Mouse (Mus musculus) forebrain, embryonic 15.5 days (tissue): Measurements from ENCODE around the gene Igf1. TPM values are rescaled to one million over a fixed set of nuclear protein-coding genes. Genes with fewer than 3 reads are reported as not detected.

Experiments
- ATAC-seq: fragments of 200-750 bp; cut with Nextera tagmentation; replicated peaks from 2 replicates; pipeline ENCODE4 v1.8.0; 2017; ENCODE audit warnings: mild to moderate bottlenecking, moderate TSS enrichment, moderate library complexity
- H3K27ac ChIP-seq: fragments of 300-500 bp; sonication (generic); replicated peaks from 2 replicates; pipeline ENCODE4 v1.5.1; 2015; ENCODE audit warnings: mild to moderate bottlenecking, inconsistent platforms
- H3K27me3 ChIP-seq: fragments of 300-500 bp; sonication (generic); 2 replicates; pipeline ENCODE4 v1.6.1; 2015; ENCODE audit warnings: inconsistent platforms
- H3K36me3 ChIP-seq: fragments of 300-500 bp; sonication (generic); 2 replicates; pipeline ENCODE4 v1.6.1; 2015; ENCODE audit warnings: mild to moderate bottlenecking, inconsistent platforms
- H3K4me1 ChIP-seq: fragments of 300-500 bp; sonication (generic); 2 replicates; pipeline ENCODE4 v1.6.1; 2015; ENCODE audit warnings: inconsistent platforms
- H3K4me2 ChIP-seq: fragments of 300-500 bp; sonication (generic); replicated peaks from 2 replicates; pipeline ENCODE4 v1.6.1; 2015; ENCODE audit warnings: mild to moderate bottlenecking, inconsistent platforms
- H3K4me3 ChIP-seq: fragments of 300-500 bp; sonication (generic); 2 replicates; pipeline ENCODE4 v1.5.1; 2015; ENCODE audit warnings: mild to moderate bottlenecking, inconsistent platforms
- H3K9ac ChIP-seq: fragments of 300-500 bp; sonication (generic); replicated peaks from 2 replicates; pipeline ENCODE4 v1.6.1; 2015; ENCODE audit warnings: mild to moderate bottlenecking, inconsistent platforms
- H3K9me3 ChIP-seq: fragments of 300-500 bp; sonication (generic); 2 replicates; pipeline ENCODE4 v1.6.1; 2016; ENCODE audit warnings: inconsistent platforms
- WGBS: fragments of 180-500 bp; shearing (Covaris S2); methylation state at CpG from one replicate; pipeline ENCODE4 v1.1.7; 2015; ENCODE audit warnings: mixed read lengths; 5-methylcytosine and 5-hydroxymethylcytosine counted together
- polyA plus RNA-seq: library from polyadenylated mRNA; unstranded; fragments of >200 nt; fragmentation: Nextera tagmentation; extraction: Ambion mirVana; gene quantifications from 2 replicates; pipeline ENCODE4 v1.2.1, GENCODE M21; 2015

Gene Igf1
- polyA plus RNA-seq, 1 experiment from 2014 or later, result 3.8 TPM

DNA sequence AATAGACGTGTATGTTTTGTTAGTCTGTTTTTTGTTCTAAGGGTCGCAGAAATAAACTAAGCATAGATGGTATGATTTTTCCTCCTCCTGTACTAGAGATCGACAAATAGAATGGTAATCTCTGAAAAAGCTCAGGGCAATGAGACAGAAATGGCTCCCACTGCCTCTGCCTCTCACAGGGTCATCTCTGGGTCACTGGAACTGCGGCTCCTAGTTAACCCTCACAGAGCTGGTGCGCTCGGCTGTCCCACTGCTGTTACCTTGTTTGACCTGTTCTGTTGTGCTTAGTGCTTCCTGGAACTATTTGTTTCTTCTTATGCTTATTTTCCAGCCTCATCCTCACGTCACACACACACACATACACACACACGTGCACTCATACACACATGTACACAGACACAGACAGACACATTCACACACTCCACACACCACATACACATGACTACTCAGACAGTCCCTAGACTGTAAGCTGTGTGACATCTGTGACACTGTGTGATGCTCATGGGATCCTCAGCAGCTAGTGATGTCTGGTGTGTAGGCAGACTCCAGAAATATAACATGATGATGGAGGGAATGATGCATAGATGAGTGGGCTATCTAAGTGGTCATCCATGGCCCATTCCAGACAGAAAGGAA, 13.0 kb upstream of the Igf1 start:
- no peaks in the 10 kb centered on the region for H3K4me1 ChIP-seq
- H3K4me2 ChIP-seq, result no peak overlapping the region
- ATAC-seq, result no peak
- H3K4me3 ChIP-seq, result no peak overlapping the region
- H3K27ac ChIP-seq, result no peak overlapping the region
- H3K9ac ChIP-seq, result no peak overlapping the region
- H3K27me3 ChIP-seq, result no peaks in the 10 kb centered on the region
- H3K36me3 ChIP-seq, result no peaks in the 10 kb centered on the region
- 52% methylated on average over 8 of the region's 8 CpGs for WGBS
- H3K9me3 ChIP-seq, result no peaks in the 10 kb centered on the region

DNA sequence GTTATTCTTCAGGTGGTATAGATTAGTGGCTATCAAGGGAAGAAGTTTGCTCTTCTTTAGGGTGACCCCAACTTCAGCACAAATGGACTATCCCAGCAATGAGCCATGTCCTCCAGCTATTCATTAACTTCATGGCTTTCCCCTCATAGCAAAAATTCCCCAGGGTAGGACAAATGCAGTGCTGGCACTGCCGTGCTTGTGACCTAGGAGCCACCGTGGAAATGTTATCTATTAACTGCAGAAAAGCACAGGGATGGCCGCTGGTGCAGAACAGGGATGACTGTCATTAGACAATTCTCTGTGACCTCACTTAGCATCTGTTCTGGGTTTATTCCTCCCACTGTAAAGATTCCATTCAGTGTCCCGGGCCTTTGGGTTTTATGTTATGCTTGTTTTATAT, 10.2 kb upstream of the Igf1 start:
- H3K9me3 ChIP-seq, result no peaks in the 10 kb centered on the region
- H3K27ac ChIP-seq, result no peak overlapping the region
- no peaks in the 10 kb centered on the region for H3K4me1 ChIP-seq
- 81% methylated on average over 4 of the region's 4 CpGs for WGBS
- no peak overlapping the region for H3K4me3 ChIP-seq
- no peak overlapping the region for H3K9ac ChIP-seq
- ATAC-seq, result no peak
- H3K27me3 ChIP-seq, result no peaks in the 10 kb centered on the region
- no peaks in the 10 kb centered on the region for H3K36me3 ChIP-seq
- H3K4me2 ChIP-seq, result no peak overlapping the region

DNA sequence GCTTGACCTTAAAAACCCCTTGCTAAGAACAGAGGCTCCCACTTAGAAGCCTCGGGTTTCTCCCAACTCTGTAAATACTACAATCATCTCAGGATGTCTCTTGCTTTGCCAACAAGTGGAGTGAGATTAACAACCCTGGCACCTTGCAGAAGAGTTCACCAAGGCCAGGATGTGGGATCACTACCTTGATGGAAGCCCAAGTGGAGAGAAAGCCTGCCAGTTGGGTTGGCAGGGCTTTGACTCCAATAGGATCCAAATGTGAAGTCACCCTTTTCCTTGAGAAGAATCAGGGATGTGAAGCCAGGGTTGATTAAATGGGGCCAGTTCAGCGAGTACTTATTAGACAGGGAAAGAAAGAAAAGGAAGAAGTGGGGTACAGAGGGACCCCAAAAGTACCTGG, 9.6 kb upstream of the Igf1 start:
- H3K27me3 ChIP-seq, result no peaks in the 10 kb centered on the region
- 68% methylated on average over 2 of the region's 2 CpGs for WGBS
- no peaks in the 10 kb centered on the region for H3K36me3 ChIP-seq
- no peaks in the 10 kb centered on the region for H3K9me3 ChIP-seq
- H3K4me2 ChIP-seq, result no peak overlapping the region
- H3K4me3 ChIP-seq, result no peak overlapping the region
- no peak overlapping the region for H3K9ac ChIP-seq
- no peak for ATAC-seq
- H3K27ac ChIP-seq, result no peak overlapping the region
- no peaks in the 10 kb centered on the region for H3K4me1 ChIP-seq

GRCm38 (mm10) chr10:87851492-87851891, 6.6 kb upstream of the Igf1 start:
- H3K36me3 ChIP-seq, result no peaks in the 10 kb centered on the region
- no peak overlapping the region for H3K27ac ChIP-seq
- no peak for ATAC-seq
- H3K4me1 ChIP-seq, result no peaks in the 10 kb centered on the region
- H3K4me2 ChIP-seq, result no peak overlapping the region
- no peak overlapping the region for H3K4me3 ChIP-seq
- H3K27me3 ChIP-seq, result no peaks in the 10 kb centered on the region; the same call in 1 of the 2 replicates
- WGBS, result 49% methylated on average over 3 of the region's 3 CpGs
- H3K9ac ChIP-seq, result no peak overlapping the region
- H3K9me3 ChIP-seq, result no peaks in the 10 kb centered on the region

DNA sequence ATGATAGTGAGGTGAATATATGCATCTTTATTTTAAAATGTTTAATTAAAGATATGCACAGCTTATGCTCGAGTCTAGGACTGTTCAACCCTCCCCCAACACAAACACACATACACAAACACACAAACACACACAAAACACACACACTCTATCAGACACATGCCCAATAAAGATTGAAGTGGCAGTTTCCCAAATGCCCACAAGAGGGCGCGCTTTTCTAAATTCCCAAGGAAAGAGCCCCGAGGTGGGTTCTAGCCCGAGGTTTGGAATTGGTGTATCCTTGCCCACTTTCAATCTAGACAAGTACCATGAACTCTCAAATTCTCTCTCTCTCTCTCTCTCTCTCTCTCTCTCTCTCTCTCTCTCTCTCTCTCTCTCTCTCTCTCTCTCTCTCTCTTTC, 3.7 kb upstream of the Igf1 start:
- H3K36me3 ChIP-seq, result no peaks in the 10 kb centered on the region
- H3K9ac ChIP-seq, result no peak overlapping the region
- no peak overlapping the region for H3K4me3 ChIP-seq
- H3K27me3 ChIP-seq, result peaks cover 5% of the 10 kb centered on the region; the same call in 1 of the 2 replicates
- H3K27ac ChIP-seq, result no peak overlapping the region
- ATAC-seq, result peak; percentile 59; the same call in 1 of the 2 replicates
- no peaks in the 10 kb centered on the region for H3K9me3 ChIP-seq
- WGBS, result 1% methylated on average over 5 of the region's 5 CpGs
- H3K4me1 ChIP-seq, result peaks cover 12% of the 10 kb centered on the region
- no peak overlapping the region for H3K4me2 ChIP-seq

DNA sequence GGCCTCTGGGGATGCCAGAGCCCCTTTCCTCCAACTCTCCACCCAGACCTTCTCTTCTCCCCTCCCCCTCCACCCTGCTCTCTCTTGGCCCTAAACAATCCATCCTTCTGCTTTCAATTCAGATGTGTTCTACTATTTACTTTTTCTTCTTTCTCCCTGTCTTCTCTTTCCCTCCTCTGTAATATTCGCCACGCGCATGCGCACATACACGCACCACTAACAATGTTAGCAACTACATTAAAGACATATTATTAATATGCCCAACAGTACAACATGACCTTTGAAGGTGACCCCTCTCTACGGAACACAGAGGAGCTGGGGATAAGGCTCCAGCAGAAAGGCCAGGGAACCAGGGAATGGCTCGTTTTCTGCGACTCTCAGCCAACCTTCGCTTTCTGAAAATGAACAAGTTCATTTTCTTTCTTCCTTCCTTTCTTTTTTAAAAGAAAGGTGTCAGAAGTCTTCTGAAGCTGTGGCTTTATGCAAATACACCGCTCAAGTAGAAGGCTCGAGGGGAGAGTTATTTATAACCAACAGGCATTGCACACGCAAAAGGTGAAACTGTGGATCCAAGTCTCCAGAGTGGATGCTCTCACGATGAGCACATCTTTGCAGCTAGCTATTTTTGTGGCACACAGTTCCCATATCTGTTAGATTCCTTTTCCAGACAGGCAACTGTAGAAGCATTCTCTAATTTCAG, 2.5 kb upstream of the Igf1 start:
- Histone ChIP-seq H3K4me3 (no peak overlapping the region), H3K27ac (no peak overlapping the region), H3K4me2 (no peak overlapping the region), H3K9ac (no peak overlapping the region), H3K36me3 (no peaks in the 10 kb centered on the region), H3K9me3 (no peaks in the 10 kb centered on the region), H3K4me1 (peaks cover 24% of the 10 kb centered on the region), H3K27me3 (peaks cover 8% of the 10 kb centered on the region; the same call in 1 of the 2 replicates)
- WGBS, result 84% methylated on average over 13 of the region's 13 CpGs
- no peak for ATAC-seq

DNA sequence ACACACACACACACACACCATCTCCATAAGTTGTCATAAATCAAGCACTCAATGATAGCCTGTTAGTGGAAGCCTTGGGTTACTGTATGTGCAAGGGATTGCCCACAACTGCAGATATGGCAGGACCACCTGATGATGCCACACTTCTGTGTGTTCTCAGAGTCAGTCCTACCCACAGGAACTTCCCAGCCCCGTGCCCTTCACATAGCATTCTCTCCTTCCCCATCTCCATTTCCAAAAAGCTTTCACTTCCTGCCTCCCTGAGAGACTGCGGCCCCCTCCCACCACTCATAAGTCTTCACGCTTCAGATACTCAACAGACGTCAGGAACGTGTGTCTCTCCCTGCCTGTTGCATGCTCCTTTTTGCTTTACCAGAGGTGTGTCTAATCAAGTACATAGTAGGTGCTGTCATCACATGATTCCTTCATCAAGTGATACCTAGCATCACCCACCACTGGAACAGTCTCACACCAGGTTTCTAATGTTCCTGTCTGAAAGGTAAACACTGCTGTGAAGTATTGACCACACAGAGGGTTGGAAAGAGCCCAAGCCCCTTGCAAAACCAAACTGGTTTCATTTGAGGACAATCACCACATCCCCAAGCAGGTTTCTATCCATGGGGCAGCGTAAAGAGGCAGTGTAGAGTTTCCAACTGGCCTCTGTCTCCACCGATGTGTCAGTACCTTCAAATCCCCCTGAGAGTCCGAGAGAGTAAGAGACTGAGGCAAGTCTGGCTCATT, 680 bp upstream of the Igf1 start:
- 67% methylated on average over 8 of the region's 8 CpGs for WGBS
- Histone ChIP-seq H3K4me3 (no peak overlapping the region), H3K9me3 (no peaks in the 10 kb centered on the region), H3K36me3 (no peaks in the 10 kb centered on the region), H3K4me2 (no peak overlapping the region), H3K4me1 (peaks cover 29% of the 10 kb centered on the region), H3K27ac (no peak overlapping the region), H3K9ac (no peak overlapping the region), H3K27me3 (peaks cover 8% of the 10 kb centered on the region; the same call in 1 of the 2 replicates)
- no peak for ATAC-seq

DNA sequence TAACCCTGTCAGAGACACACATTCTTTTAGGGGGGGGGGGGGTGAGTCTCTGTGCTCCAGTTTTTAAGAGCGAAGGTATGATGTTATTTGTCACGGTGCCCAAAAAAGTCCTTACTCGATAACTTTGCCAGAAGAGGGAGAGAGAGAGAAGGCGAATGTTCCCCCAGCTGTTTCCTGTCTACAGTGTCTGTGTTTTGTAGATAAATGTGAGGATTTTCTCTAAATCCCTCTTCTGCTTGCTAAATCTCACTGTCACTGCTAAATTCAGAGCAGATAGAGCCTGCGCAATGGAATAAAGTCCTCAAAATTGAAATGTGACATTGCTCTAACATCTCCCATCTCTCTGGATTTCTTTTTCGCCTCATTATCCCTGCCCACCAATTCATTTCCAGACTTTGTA, 874 bp downstream of the Igf1 start:
- Histone ChIP-seq H3K4me2 (peak overlapping the region; percentile 73; the same call in 1 of the 2 replicates), H3K4me1 (peaks cover 29% of the 10 kb centered on the region)
- 36% methylated on average over 6 of the region's 6 CpGs for WGBS

DNA sequence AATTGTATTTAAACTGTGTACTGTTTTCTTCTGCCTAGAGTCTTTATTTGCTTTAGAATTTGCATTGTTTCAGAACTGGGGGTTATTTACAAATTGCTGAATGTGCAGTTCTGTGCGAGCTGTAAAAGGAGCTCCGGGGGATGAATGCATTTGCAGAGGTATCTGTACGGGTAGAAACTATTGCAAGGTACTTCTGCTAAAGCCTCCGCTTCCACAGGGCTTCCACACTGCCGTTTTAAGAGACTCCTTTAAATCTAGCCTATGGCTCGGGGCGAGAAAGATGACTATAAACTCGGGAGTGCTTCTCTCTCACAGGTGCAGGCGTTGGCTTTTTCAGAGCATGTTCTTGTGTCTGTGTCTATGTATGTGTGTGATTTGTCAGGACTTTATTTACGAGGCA, 1.4 kb downstream of the Igf1 start:
- peaks cover 29% of the 10 kb centered on the region for H3K4me1 ChIP-seq
- H3K9me3 ChIP-seq, result no peaks in the 10 kb centered on the region
- no peak for ATAC-seq
- no peaks in the 10 kb centered on the region for H3K36me3 ChIP-seq
- peaks cover 8% of the 10 kb centered on the region; the same call in 1 of the 2 replicates for H3K27me3 ChIP-seq
- 8% methylated on average over 10 of the region's 10 CpGs for WGBS
- peak overlapping the region; percentile 42 for H3K4me3 ChIP-seq
- H3K4me2 ChIP-seq, result peak overlapping the region; percentile 73
- H3K27ac ChIP-seq, result no peak overlapping the region
- peak overlapping the region; percentile 20; the same call in 1 of the 2 replicates for H3K9ac ChIP-seq

More for the DNA sequence above, 874 bp downstream of the Igf1 start:
- peaks cover 8% of the 10 kb centered on the region; the same call in 1 of the 2 replicates for H3K27me3 ChIP-seq
- no peak overlapping the region for H3K27ac ChIP-seq
- no peak for ATAC-seq
- no peak overlapping the region for H3K9ac ChIP-seq
- no peaks in the 10 kb centered on the region for H3K36me3 ChIP-seq
- no peaks in the 10 kb centered on the region for H3K9me3 ChIP-seq
- H3K4me3 ChIP-seq, result peak overlapping the region; percentile 42; the same call in 1 of the 2 replicates

DNA sequence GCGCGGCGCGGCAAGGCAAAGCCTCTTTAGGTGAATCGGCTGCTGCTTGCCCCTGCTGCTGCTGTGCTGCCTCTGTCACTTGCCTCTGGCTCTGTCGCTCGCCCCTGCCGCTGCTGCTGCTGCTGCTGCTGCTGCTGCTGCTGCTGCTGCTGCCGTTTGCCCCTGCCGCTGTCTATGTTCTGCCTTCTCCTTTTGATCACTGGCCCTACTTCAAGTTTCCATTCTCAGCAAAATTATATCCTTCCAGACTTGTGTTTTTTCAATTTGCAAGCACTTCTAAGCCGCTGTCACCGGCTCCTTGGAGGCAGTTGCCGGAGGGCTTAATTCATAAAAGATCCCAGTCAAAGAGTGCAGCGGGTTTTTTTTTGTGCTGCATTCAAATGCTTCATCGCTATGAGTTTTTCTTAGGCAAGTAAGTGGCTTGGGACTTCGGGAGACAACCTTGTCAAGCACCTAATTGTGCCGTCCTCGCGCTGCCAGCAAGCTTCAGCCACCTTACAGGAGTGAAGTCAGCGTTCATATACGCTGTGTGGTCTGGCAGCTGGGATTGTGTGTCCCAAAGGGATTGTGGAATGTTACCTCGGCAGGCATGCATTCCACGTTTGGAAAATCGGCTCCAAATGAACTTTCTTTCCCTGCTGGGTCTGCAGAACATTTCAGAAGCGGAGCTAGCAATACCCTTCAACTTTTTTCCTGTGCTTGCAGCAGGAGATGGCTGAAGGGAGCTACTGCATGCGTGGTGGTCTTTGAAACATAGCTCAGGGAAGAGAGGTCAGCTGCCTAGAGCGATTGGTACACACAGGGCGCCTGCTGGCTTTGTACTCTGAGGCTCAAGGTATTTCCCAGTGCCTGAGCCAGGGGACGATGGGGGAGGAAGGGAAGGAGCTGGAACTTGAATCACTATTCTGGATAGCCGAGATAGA, 2.4 kb downstream of the Igf1 start:
- H3K27me3 ChIP-seq, result peaks cover 8% of the 10 kb centered on the region; the same call in 1 of the 2 replicates
- H3K9ac ChIP-seq, result peak overlapping the region; percentile 41
- H3K27ac ChIP-seq, result no peak overlapping the region
- WGBS, result under 1% methylated on average over 30 of the region's 30 CpGs
- H3K36me3 ChIP-seq, result no peaks in the 10 kb centered on the region
- ATAC-seq, result peak; percentile 53
- peaks cover 29% of the 10 kb centered on the region for H3K4me1 ChIP-seq
- H3K4me3 ChIP-seq, result peak overlapping the region; percentile 42
- peak overlapping the region; percentile 73 for H3K4me2 ChIP-seq
- H3K9me3 ChIP-seq, result no peaks in the 10 kb centered on the region

DNA sequence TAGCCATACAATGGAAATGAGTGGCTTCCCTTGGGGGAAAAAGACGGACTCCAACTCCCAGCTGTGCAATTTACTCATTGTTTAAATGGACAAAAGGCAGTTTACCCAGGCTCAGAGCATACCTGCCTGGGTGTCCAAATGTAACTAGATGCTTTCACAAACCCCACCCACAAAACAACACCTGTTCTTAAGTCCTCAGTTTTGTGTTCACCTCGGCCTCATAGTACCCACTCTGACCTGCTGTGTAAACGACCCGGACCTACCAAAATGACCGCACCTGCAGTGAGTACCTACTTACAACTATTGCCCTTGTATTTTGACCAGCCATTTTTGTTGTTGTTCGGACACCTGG, 3.0 kb downstream of the Igf1 start:
- Histone ChIP-seq H3K27ac (no peak overlapping the region), H3K4me2 (peak overlapping the region; percentile 73), H3K4me3 (peak overlapping the region; percentile 42), H3K9me3 (no peaks in the 10 kb centered on the region), H3K27me3 (peaks cover 8% of the 10 kb centered on the region; the same call in 1 of the 2 replicates), H3K36me3 (no peaks in the 10 kb centered on the region), H3K9ac (peak overlapping the region; percentile 41; the same call in 1 of the 2 replicates), H3K4me1 (peaks cover 29% of the 10 kb centered on the region)
- ATAC-seq, result no peak
- 61% methylated on average over 6 of the region's 6 CpGs for WGBS
